Mouse (Mus musculus): ENCODE results near the gene Padi3.

The Padi3 gene

GRCm38 (mm10) chr4:140779803-140780397 lies 30.5 kb downstream of the Padi3 start:
- peak in 1 of 2 experiments; percentile 30 for DNase-seq

DNA sequence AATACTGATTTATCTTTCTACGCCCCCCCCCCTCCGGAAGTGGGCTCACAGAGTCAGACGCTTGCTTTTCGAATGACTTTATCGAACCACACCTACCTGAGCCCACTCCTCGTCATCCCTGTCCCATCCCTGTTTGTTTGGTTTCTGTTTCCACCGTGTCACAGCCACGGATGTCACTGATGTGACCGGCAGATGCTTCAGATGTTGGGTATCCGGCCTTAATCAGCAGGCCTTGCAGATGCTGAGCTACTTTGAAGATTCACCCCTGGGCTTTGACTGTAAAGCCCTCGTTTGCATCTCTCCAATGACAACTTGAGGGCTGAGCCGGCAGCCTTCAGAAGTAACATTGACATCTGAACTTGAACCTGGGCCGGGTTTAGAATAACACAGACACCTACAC lies 33.8 kb downstream of the Padi3 start:
- DNase-seq, result no peak

DNA sequence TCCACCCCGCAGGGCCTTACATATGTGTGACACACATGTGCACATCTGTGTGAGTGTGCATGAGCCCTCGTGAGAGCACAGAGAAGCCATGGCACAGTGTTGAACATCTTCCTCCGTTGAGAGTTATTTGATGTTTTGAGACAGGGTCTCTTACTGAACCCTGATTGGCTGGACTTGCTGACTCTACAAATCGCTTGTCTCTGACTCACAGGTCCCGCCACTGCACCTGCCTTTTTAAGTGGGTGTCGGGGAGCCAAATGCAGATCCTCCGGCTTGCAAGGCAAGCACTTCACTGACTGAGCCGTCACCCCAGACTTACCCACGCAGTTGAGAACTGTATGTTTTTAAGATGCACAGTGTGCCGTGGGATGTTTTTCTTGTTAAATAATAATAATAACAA lies 34.6 kb downstream of the Padi3 start:
- no peak for DNase-seq

DNA sequence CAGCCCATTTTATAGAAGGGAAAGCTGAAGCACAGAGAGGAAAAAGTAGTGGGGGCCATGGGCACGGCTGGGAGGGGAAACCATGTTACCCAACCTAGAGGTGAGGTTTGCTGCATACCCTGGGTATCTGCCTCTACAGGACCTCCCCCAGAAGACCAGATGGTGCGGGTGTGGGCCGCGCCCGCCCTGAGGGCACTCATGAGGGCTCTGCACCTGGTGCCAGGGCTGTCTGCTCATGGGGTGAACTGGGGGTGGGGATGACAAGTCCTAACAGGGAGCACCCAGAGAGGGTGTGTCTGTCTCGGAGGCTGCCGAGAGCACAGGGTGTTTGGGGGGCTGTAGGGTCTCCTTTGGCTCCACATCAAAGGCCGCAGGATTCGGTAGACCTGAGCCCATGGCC lies 35.6 kb downstream of the Padi3 start:
- no peak for DNase-seq

DNA sequence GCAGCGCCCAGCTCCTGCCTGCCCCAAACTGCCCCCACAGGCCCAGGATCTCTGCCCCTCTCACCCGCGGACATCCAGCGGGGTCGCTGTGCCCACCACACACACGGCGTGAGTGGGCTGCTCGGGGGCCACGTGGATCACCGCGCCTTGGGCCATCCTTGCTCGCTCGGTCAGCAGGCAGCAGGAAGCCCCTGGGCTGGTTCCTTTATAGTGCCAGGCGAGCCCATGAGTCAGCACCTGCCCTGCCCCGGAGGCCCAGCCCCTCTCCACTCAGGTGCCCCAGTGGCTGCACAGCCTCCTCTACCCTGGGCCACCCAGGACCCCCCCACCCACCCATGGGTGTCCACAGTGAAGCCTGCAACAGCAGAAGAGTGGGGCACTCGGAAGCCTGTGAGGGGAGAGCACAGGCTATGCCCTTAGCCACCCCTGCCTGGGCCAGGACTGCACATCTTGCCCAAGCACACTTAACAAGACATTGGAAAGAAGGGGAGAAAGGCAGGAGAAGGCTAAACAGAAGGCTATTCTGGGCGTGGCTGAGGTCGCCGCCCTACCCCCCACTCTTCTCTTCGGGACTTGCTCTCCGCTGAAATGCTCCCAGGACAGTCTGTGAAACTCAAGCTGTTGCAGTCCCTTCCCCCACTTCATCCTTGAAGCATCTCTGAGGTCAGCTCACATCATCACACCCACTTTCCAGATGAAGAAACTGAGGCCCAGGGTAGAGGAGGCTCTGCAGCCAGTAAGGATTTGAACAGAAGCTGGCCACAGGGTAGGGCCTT lies 36.2 kb downstream of the Padi3 start, which contains the start of gene Padi4:
Padi4 (minus strand) TSS at position 212 of the 776 bp plus-strand sequence.
- no peak for DNase-seq

DNA sequence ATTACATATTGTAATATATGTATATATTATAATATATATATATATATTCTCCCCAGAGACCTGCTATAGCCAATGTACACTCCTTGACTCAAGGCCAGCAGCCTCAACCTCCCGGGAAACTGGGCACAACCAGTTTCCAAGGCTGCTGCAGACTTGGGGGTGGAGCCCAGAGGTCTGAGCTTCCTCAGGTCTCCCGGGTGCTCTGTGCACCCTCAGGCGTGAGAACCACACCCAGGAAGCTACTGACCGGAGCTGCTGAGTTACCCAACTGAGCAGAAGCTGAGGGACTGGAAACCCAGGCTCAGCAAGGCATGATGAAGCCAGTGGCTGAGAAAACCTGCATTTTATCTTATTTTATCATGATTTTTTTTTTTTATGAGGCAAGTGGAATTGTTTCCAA lies 39.4 kb downstream of the Padi3 start:
- peak; percentile 21 to 43 for DNase-seq

- DNase-seq, result peak; percentile 44 to 69
Observed at GRCm38 (mm10) chr4:140770433-140770832, 40.0 kb downstream of the Padi3 start.

- DNase-seq, result no peak
Observed at GRCm38 (mm10) chr4:140768973-140769372, 41.5 kb downstream of the Padi3 start.

DNA sequence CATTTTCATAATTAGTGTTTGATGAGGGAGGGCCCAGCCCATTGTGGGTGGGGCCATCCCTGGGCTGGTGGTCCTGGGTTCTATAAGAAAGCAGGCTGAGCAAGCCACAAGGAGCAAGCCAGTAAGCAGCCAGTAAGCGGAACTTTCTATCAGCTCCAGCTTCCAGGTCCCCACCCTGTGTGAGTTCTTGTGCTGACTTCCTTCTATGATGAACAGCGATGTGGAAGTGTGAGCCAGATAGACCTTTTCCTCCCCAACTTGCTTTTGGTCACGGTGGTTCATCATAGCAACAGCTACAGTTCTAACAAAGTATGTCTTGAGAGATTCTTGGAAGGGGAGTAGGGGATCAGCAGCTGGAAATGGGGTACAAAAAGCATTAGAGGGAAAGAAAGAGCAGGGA lies 44.5 kb downstream of the Padi3 start:
- DNase-seq, result no peak

GRCm38 (mm10) chr4:140763158-140763557 lies 47.3 kb downstream of the Padi3 start:
- DNase-seq, result peak; percentile 35 to 78

DNA sequence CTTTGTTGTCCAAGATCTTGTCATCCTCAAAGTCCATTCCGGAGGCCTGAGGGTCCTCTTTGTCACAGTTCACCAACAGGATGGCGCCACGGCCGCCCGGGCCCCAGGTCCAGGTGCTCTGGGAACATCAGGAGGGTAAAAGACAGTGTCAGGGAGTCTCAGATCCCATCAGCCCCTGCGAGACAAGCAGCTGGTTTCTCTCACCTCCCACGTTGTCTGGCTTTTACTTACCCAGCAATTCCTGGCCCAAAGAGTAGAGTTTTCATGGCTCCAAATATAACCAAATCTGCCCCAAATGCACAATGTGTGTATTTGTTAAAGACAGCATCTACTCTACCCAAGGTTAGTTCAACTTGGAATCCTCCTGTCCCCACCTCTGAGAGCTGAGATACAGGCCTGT lies 48.8 kb downstream of the Padi3 start:
- no peak for DNase-seq

DNA sequence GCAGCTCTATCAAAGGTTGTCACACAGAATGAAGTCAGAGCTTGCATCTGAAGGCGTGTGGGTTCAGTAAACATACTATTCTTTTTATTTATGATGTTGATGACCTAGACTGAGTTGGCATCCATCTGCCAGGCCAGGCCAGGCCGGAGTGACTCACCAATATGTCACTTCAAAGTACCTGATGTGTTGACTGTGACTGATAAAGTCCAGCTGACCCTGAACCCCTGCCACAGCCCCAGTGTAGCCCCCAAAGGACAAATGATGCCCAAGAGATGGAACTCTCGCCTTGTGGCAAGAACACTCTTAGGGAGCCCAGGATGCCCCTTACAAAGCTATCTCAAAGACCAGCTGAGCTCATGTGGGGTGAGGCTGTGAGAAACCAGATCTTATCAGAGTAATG lies 54.6 kb downstream of the Padi3 start:
- DNase-seq, result no peak

GRCm38 (mm10) chr4:140753366-140753765 lies 57.1 kb downstream of the Padi3 start:
- DNase-seq, result no peak

- DNase-seq, result peak; percentile 63 to 70
Observed at GRCm38 (mm10) chr4:140750328-140750727, 60.1 kb downstream of the Padi3 start.

DNA sequence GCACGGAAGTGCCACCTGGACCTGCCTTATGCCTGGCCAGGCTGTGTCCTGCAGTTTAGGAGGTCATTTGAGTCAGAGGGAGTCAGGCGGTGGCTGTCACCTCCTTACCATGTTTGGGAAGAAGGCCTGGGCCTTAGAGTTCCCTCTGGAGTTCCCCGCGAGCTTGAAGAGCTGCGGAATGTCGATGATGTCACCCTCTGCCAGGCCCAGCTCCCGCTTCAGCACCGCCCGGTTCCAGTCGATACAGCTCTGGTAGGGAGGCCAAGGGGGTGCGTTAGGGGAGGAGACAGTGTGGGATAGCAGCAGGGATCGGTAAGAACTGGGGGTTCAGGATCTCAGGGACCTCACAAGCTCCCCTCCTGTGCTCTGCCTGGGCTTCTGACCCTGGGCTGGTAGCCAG lies 62.5 kb downstream of the Padi3 start:
- DNase-seq, result no peak

DNA sequence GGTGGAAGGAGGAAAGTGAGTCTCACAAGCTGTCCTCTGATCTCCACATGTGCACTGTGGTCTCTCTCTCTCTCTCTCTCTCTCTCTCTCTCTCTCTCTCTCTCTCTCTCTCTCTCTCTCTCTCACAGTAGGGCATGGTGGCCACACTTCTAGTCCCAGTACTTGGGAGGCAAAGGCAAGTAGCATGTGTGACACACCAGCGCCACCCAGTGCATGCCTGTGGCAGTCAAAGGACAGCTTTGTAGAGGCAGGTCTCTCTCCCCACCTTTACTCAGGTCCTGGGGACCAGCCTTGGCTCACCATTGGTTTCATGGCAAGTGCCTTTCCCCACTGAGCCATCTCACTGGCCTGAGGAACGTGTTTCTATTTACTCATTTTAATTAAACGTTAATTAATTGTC lies 65.8 kb downstream of the Padi3 start:
- DNase-seq, result peak; percentile 12 to 63

- DNase-seq, result no peak
Observed at GRCm38 (mm10) chr4:140743086-140743485, 67.4 kb downstream of the Padi3 start.

GRCm38 (mm10) chr4:140742543-140742942 lies 67.9 kb downstream of the Padi3 start, which contains the start of gene Padi6:
Padi6 (minus strand) TSS chr4:140742643.
- DNase-seq, result no peak

DNA sequence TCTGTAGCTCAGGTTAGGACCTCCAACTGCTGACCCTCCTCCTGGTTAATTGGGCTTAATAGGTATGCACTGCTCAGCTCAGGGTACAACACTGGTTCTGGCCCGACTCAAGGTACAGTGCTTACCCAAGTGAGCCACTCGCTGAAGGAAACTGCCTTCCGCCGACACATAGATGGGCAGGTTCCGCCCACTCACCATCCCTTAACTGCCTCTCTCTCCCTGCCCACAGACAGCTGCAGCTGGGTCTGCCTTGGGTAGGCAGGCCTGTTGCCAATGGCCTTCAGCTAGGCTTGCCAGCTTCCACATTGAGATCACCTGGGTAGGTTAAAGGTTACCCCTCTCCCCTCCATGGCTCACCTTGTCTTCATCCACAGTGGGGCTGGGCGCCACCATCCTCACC lies 69.0 kb downstream of the Padi3 start:
- DNase-seq, result no peak

GRCm38 (mm10) chr4:140740655-140741054 lies 69.8 kb downstream of the Padi3 start:
- no peak for DNase-seq

Measured in kidney, postnatal 36 days (tissue).